ENCODE assay signal across 9 mouse cellular contexts in genomic region chr11:88171876-88172442, GRCm38 (mm10). TPM values are rescaled to one million over a fixed set of nuclear protein-coding genes. Genes with fewer than 3 reads are reported as not detected.
DNase-seq lines count a peak whose midpoint lies in the region; ATAC-seq lines count a peak whose summit lies in the region.
"Had no signal": no experiment of that assay in that cellular context is flagged by ENCODE, and none has a peak within 500 bp of the region (broad histone marks: within the 10 kb centered on the region; RNA-seq: fewer than 3 reads in every experiment).

No protein-coding gene starts in this region.

- DNase-seq in forebrain, embryonic 10.5 days (ENCODE audit: extremely low spot score, low spot score), result no peak
- DNase-seq in kidney, adult 11 months, result peak; percentile 37
- DNase-seq in kidney, postnatal 10 days, result no peak
- peak; percentile 58 for DNase-seq in Muller cell, postnatal 12 days (ENCODE audit: inconsistent ontology term)
- DNase-seq in thymus, postnatal 10 days (ENCODE audit: low spot score in 2 of 2), result no peak
- DNase-seq in spleen, postnatal 4 days (ENCODE audit: low spot score in 2 of 2), result no peak
- DNase-seq: forebrain, postnatal 0 days had no signal

- H3K4me2 ChIP-seq in forebrain, embryonic 15.5 days (replicated peaks), result no peak overlapping the region
- H3K4me2 ChIP-seq in limb, embryonic 13.5 days (replicated peaks), result no peak overlapping the region

- H3K27me3 ChIP-seq in forebrain, embryonic 10.5 days (ENCODE audit: poor library complexity, severe bottlenecking), result peaks cover 44% of the 10 kb centered on the region
- H3K27me3 ChIP-seq in forebrain, embryonic 15.5 days, result no peaks in the 10 kb centered on the region
- H3K27me3 ChIP-seq in limb, embryonic 13.5 days, result peaks cover 37% of the 10 kb centered on the region

- no peak overlapping the region for H3K4me3 ChIP-seq in forebrain, embryonic 10.5 days
- H3K4me3 ChIP-seq in forebrain, embryonic 15.5 days, result no peak overlapping the region
- H3K4me3 ChIP-seq in limb, embryonic 13.5 days, result no peak overlapping the region

- 79% methylated on average over 15 of the region's 15 CpGs for WGBS in forebrain, embryonic 10.5 days
- WGBS in forebrain, embryonic 15.5 days, result 75% methylated on average over 15 of the region's 15 CpGs
- 62% methylated on average over 15 of the region's 15 CpGs for WGBS in limb, embryonic 13.5 days

- ATAC-seq in forebrain, embryonic 15.5 days (replicated peaks), result no peak
- no peak for ATAC-seq in limb, embryonic 13.5 days (ENCODE audit: low FRiP score, low read depth)
- ATAC-seq: forebrain, postnatal 0 days had no signal

- no peaks in the 10 kb centered on the region for H3K9me3 ChIP-seq in forebrain, embryonic 10.5 days
- H3K9me3 ChIP-seq in forebrain, embryonic 15.5 days, result no peaks in the 10 kb centered on the region
- H3K9me3 ChIP-seq in limb, embryonic 13.5 days, result no peaks in the 10 kb centered on the region

- peak overlapping the region; percentile 81 for H3K27ac ChIP-seq in forebrain, embryonic 10.5 days
- H3K27ac ChIP-seq in forebrain, embryonic 15.5 days (replicated peaks), result no peak overlapping the region
- H3K27ac ChIP-seq in limb, embryonic 13.5 days, result peak overlapping the region; percentile 45; the same call in 1 of the 2 replicates

- peaks cover 67% of the 10 kb centered on the region for H3K4me1 ChIP-seq in forebrain, embryonic 10.5 days
- peaks cover 11% of the 10 kb centered on the region for H3K4me1 ChIP-seq in forebrain, embryonic 15.5 days
- H3K4me1 ChIP-seq in limb, embryonic 13.5 days, result peaks cover 49% of the 10 kb centered on the region

- peaks cover 30% of the 10 kb centered on the region for H3K36me3 ChIP-seq in forebrain, embryonic 10.5 days (replicated peaks)
- no peaks in the 10 kb centered on the region; the same call in 1 of the 2 replicates for H3K36me3 ChIP-seq in forebrain, embryonic 15.5 days
- peaks cover 2% of the 10 kb centered on the region; the same call in 1 of the 2 replicates for H3K36me3 ChIP-seq in limb, embryonic 13.5 days

- no peak overlapping the region for H3K9ac ChIP-seq in forebrain, embryonic 15.5 days (replicated peaks)
- H3K9ac ChIP-seq in limb, embryonic 13.5 days, result 0 out of 2 replicates have a peak overlapping the region, but pooled peaks have one; percentile 20
- H3K9ac ChIP-seq: forebrain, postnatal 0 days had no signal

RNA-seq across cellular contexts. Expression of gene Mrps23, which starts 32.2 kb away (rescaled TPM):
- 65.5 and 72.6 TPM in 2 replicates for polyA plus RNA-seq in forebrain, embryonic 10.5 days (2016; fragmentation: Nextera tagmentation; extraction: Ambion mirVana)
- 67.0 and 68.1 TPM in 2 replicates for polyA plus RNA-seq in forebrain, embryonic 15.5 days (2015; fragmentation: Nextera tagmentation; extraction: Ambion mirVana)
- 54.8 and 55.5 TPM in 2 replicates for polyA plus RNA-seq in limb, embryonic 13.5 days (2015; fragmentation: Nextera tagmentation; extraction: Ambion mirVana)

Comparison
In these comparisons a context has a peak if more than half of its experiments do, and no peak if none do; other contexts are left out.
1. DNase-seq: peak in kidney, adult 11 months (single experiment) and Muller cell, postnatal 12 days (single experiment); none in forebrain, embryonic 10.5 days (single experiment), kidney, postnatal 10 days (single experiment), thymus, postnatal 10 days (0 of 2) and spleen, postnatal 4 days (0 of 2).